Mouse (Mus musculus): ENCODE measurements around the gene Mpv17l.
"Not testable (repeated sequence)": the region's sequence is repeated elsewhere in the genome, so short reads cannot be mapped to it uniquely, and the experiment has no call there.

- not testable (repeated sequence) for TF ChIP-seq POLR2A (IDR thresholded peaks at IDR 0.05; ENCODE audit: control insufficient read depth, low read depth, low read length); CTCF (IDR thresholded peaks at IDR 0.05; ENCODE audit: control insufficient read depth, insufficient read depth, insufficient replicate concordance, low read depth, low read length)
These were observed 20.0 kb downstream of the Mpv17l start for GRCm38 (mm10) chr16:13922966-13923365.

Data from testis, adult 2 months (tissue).